Mouse (Mus musculus) embryonic facial prominence, embryonic 14.5 days (tissue): ENCODE data around the gene Krt10. TPM values are rescaled to one million over a fixed set of nuclear protein-coding genes. Genes with fewer than 3 reads are reported as not detected.

Experiments used
- ATAC-seq: fragments of 200-750 bp; cut with Nextera tagmentation; 2 replicates; pipeline ENCODE4 v1.8.0; 2017; ENCODE audit warnings: low read depth, moderate number of reproducible peaks, moderate TSS enrichment
- DNase-seq: peaks from one replicate; pipeline ENCODE4 v3.0.0-alpha.2; 2015; ENCODE audit warnings: low spot score
- H3K27ac ChIP-seq: fragments of 300-500 bp; sonication (generic); replicated peaks from 2 replicates; pipeline ENCODE4 v1.5.1; 2014; ENCODE audit warnings: low read depth, mild to moderate bottlenecking, low read length, moderate library complexity
- H3K27me3 ChIP-seq: fragments of 300-500 bp; sonication (generic); replicated peaks from 2 replicates; pipeline ENCODE4 v1.6.1; 2014; ENCODE audit warnings: low read length; ENCODE audit not compliant: control insufficient read depth, insufficient read depth
- H3K36me3 ChIP-seq: fragments of 300-500 bp; sonication (generic); 2 replicates; pipeline ENCODE4 v1.6.1; 2014; ENCODE audit warnings: low read length, mixed read lengths; ENCODE audit not compliant: control insufficient read depth, insufficient read depth
- H3K4me1 ChIP-seq: fragments of 300-500 bp; sonication (generic); 2 replicates; pipeline ENCODE4 v1.6.1; 2014; ENCODE audit warnings: antibody characterized with exemption, low read length; ENCODE audit not compliant: control insufficient read depth, insufficient read depth
- H3K4me2 ChIP-seq: fragments of 300-500 bp; sonication (generic); 2 replicates; pipeline ENCODE4 v1.6.1; 2014; ENCODE audit warnings: low read depth, mild to moderate bottlenecking, low read length, moderate library complexity, mixed read lengths
- H3K4me3 ChIP-seq: fragments of 300-500 bp; sonication (generic); 2 replicates; pipeline ENCODE4 v1.5.1; 2014; ENCODE audit warnings: low read depth, mild to moderate bottlenecking, low read length
- H3K9ac ChIP-seq: fragments of 300-500 bp; sonication (generic); 2 replicates; pipeline ENCODE4 v1.6.1; 2014; ENCODE audit warnings: low read depth, mild to moderate bottlenecking, low read length, moderate library complexity, mixed read lengths
- H3K9me3 ChIP-seq: fragments of 300-500 bp; sonication (generic); 2 replicates; pipeline ENCODE4 v1.6.1; 2016; ENCODE audit warnings: low read length; ENCODE audit not compliant: control insufficient read depth
- WGBS: fragments of 180-500 bp; shearing (Covaris S2); extraction: QIAGEN DNeasy Blood & Tissue Kit; methylation state at CpG from one replicate; pipeline ENCODE4 v1.1.7; 2014; 5-methylcytosine and 5-hydroxymethylcytosine counted together
- polyA plus RNA-seq: library from polyadenylated mRNA; unstranded; fragments of >200 nt; fragmentation: Nextera tagmentation; extraction: Ambion mirVana; gene quantifications from 2 replicates; pipeline ENCODE4 v1.2.1, GENCODE M21; 2014

Krt10 gene
- polyA plus RNA-seq = 76.8 and 167 TPM in 2 replicates

DNA sequence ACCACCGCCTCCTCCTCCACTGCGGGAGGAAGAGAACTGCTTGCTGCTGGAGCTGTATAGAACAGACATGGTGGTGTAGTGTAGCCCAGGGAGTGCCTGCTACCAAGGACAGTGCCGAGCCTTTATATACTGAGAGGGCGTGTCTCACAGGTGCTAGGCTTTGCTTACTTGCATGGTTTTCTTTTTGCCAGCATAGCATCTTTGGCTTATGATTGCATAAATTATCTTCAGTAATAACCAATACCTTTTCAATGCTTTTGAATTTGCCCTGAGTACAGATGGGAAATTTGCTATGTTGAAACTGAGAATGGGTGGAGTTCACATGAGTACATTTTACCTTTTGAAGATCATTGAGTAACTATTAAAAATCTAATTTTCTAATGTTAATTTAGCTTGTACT is at the start of gene Krt10:
Gene Krt10, minus strand, starts transcription at position 101 of the 400 bp plus-strand sequence.
- Histone ChIP-seq H3K36me3 (no peaks in the 10 kb centered on the region), H3K27ac (no peak within 1 kb of the TSS), H3K4me2 (no peak within 1 kb of the TSS), H3K27me3 (no peaks in the 10 kb centered on the region), H3K9me3 (no peaks in the 10 kb centered on the region), H3K4me3 (no peak within 1 kb of the TSS), H3K9ac (no peak within 1 kb of the TSS), H3K4me1 (no peaks in the 10 kb centered on the region)
- no peak for ATAC-seq
- no peak for DNase-seq
- 80% methylated on average over 4 of the region's 4 CpGs for WGBS

DNA sequence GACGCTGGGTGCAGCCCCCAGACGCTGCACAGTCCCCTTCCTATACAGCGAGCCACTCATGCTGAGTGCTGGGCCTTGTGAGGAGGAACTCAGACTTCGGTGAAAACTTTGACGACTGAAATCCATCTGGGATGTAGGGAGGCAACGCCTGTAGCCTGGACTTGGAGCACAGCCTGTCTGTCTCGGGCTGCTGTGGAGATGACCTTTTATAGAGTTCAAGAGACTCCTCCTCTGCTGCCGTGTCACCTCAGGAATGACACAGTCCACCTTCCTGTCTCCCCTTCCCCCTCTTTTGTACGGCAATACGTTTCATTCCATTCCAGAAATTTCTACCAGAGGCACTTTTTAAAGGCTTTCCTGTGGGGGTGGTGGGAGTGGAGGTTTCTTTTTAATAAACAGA is 48.8 kb upstream of the Krt10 start, which contains the start of gene Krt20:
Gene Krt20, minus strand, starts transcription at position 179 of the 400 bp plus-strand sequence.
- DNase-seq (no peak), ATAC-seq (no peak)
- H3K9ac ChIP-seq = no peak within 1 kb of the TSS
- no peaks in the 10 kb centered on the region for H3K36me3 ChIP-seq
- H3K27ac ChIP-seq = no peak within 1 kb of the TSS
- no peak within 1 kb of the TSS for H3K4me3 ChIP-seq
- H3K4me1 ChIP-seq = no peaks in the 10 kb centered on the region
- no peak within 1 kb of the TSS for H3K4me2 ChIP-seq
- no peaks in the 10 kb centered on the region for H3K27me3 ChIP-seq
- H3K9me3 ChIP-seq = no peaks in the 10 kb centered on the region
- WGBS = 27% methylated on average over 10 of the region's 10 CpGs

DNA sequence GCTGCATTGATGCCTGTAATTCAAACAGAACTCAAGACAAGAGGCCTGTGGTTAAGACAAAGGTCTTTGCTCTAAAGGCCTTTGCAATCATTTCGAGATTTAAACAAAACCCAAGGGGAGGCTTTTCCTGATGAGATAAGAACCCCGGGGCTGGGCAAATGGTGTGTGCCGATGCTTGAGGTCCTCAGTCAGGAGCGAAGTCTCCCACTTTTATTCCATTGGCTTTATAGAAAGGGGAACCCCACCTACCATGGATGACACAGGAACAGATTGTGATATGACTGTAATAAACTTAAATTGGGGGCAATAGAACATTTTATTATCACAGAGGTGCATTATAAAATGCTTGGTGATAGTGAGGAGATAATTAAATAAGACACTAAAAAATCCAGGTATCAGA is 47.5 kb upstream of the Krt10 start:
- Histone ChIP-seq H3K9ac (no peak overlapping the region), H3K36me3 (no peaks in the 10 kb centered on the region), H3K27ac (no peak overlapping the region), H3K4me3 (no peak overlapping the region), H3K27me3 (no peaks in the 10 kb centered on the region), H3K4me2 (no peak overlapping the region), H3K9me3 (no peaks in the 10 kb centered on the region), H3K4me1 (no peaks in the 10 kb centered on the region)
- no peak for DNase-seq
- ATAC-seq = no peak
- WGBS = 71% methylated on average over 4 of the region's 4 CpGs

DNA sequence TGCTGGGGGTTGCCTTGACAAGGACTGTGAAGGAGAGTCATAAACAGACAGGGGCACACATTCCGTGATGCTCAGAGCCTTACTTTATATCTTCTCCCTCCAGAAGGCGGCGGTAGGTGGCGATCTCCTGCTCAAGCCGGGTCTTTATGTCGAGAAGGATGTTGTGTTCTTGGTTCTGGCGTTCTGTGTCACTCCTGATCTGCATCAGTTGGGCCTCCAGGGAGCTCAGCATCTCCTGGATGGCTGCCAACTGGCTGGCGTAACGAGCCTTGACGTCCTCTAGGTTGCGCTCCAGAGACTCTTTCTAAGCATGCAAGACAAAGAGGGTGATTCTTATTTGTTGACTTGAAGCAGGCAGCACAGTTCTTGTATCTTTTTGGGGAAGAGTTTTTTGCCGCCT is 41.5 kb upstream of the Krt10 start:
- ATAC-seq (peak; percentile 26; the same call in 1 of the 2 replicates), DNase-seq (peak; percentile 71)
- no peak overlapping the region for H3K4me3 ChIP-seq
- no peak overlapping the region for H3K27ac ChIP-seq
- no peak overlapping the region for H3K9ac ChIP-seq
- H3K4me1 ChIP-seq = no peaks in the 10 kb centered on the region
- H3K27me3 ChIP-seq = no peaks in the 10 kb centered on the region
- H3K9me3 ChIP-seq = no peaks in the 10 kb centered on the region
- no peaks in the 10 kb centered on the region for H3K36me3 ChIP-seq
- H3K4me2 ChIP-seq = no peak overlapping the region
- WGBS = 46% methylated on average over 12 of the region's 12 CpGs

DNA sequence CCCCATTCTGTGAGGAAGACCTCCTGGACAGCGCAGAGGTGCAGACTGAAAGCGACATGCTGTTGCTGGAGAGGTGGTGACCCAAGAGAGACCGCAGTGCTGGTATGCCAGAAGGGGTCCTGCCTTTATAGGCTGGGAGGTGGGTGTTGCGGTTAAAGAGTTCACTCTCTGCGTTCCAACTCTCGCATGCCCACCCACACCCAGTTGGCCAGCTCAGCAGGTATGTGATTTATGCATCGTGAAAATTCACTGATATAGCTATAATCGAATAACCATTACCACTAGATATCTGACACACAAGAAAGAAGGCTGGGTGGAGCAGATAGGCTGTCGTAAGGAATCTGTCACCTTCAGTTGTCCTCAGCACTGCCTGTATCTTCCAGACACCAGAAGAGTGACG is 33.0 kb upstream of the Krt10 start, which contains the start of gene Krt12:
Gene Krt12, minus strand, starts transcription at position 101 of the 400 bp plus-strand sequence.
- 86% methylated on average over 10 of the region's 10 CpGs for WGBS
- no peak within 1 kb of the TSS for H3K4me2 ChIP-seq

DNA sequence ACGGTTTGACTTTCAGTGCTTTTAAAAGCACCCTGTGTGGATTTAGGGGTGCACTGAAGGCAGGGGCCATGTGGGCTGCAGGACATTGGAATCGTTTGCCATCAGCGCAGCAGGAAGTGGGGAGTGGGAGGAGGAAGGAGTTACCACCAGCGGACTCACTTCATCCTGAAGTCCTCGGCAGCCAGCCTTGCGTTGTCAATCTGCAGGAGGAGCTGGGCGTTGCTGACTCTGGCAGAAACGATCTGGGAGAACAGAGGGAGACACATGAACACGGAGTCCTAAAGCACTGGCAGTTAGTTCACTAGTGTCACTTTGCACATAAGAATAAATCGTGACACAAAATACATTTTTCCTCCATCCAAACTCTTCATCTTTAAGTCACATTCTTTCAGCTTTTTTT is 31.4 kb upstream of the Krt10 start:
- Histone ChIP-seq H3K9me3 (no peaks in the 10 kb centered on the region), H3K36me3 (no peaks in the 10 kb centered on the region), H3K4me1 (no peaks in the 10 kb centered on the region), H3K27ac (no peak overlapping the region), H3K4me2 (no peak overlapping the region), H3K9ac (no peak overlapping the region), H3K27me3 (no peaks in the 10 kb centered on the region), H3K4me3 (no peak overlapping the region)
- ATAC-seq = no peak
- WGBS = 40% methylated on average over 10 of the region's 10 CpGs
- no peak for DNase-seq

More for the DNA sequence above, 33.0 kb upstream of the Krt10 start, which contains the start of gene Krt12:
- H3K4me1 ChIP-seq = no peaks in the 10 kb centered on the region
- H3K36me3 ChIP-seq = no peaks in the 10 kb centered on the region
- no peak within 1 kb of the TSS for H3K4me3 ChIP-seq
- no peaks in the 10 kb centered on the region for H3K9me3 ChIP-seq
- ATAC-seq = no peak
- no peak within 1 kb of the TSS for H3K9ac ChIP-seq
- no peak within 1 kb of the TSS for H3K27ac ChIP-seq
- H3K27me3 ChIP-seq = no peaks in the 10 kb centered on the region
- no peak for DNase-seq

DNA sequence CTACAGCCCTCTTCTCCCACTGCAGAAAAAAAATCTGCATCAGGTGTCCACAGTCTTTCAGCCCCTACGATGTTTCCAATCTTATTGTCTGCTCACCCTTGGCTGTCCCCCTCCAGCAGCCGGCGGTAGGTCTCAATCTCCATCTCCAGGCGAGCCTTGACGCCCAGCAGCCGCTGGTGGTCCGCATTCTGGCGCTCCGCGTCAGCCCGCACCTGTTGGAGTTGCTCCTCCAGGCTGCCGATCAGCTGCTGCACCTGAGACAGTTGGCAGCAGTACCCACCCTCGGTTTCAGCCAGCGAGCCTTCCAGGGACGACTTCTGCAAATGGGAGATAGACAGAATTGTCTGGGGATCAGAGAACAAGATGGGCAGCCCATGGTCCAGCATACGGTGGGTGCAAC is 28.7 kb upstream of the Krt10 start:
- H3K4me3 ChIP-seq = no peak overlapping the region
- H3K9me3 ChIP-seq = no peaks in the 10 kb centered on the region
- no peak overlapping the region for H3K9ac ChIP-seq
- ATAC-seq = no peak
- no peaks in the 10 kb centered on the region for H3K27me3 ChIP-seq
- no peak overlapping the region for H3K4me2 ChIP-seq
- DNase-seq = no peak
- no peaks in the 10 kb centered on the region for H3K4me1 ChIP-seq
- no peaks in the 10 kb centered on the region for H3K36me3 ChIP-seq
- 74% methylated on average over 16 of the region's 16 CpGs for WGBS
- no peak overlapping the region for H3K27ac ChIP-seq

DNA sequence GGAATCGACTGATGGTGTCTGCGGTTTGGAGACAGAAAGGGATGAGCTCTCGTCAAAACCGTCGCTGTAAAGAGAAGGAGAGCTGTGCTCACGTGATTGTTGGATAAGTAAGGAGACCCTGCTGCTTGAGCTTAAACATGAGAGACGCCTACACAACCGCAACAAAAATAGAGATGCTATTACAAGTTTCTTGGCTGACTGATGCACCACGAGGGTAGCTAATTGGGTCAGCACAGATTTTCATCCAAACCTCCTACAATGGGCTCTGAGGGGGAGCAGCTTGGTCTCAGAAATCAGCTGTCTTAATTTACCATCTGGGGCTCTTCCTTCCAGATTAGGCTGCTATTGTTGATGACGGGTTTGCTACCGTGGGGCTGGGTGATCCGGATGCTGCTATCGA is 27.7 kb upstream of the Krt10 start:
- Histone ChIP-seq H3K4me2 (no peak overlapping the region), H3K4me3 (no peak overlapping the region), H3K27ac (no peak overlapping the region), H3K27me3 (no peaks in the 10 kb centered on the region), H3K9ac (no peak overlapping the region), H3K9me3 (no peaks in the 10 kb centered on the region), H3K36me3 (no peaks in the 10 kb centered on the region), H3K4me1 (no peaks in the 10 kb centered on the region)
- DNase-seq = no peak
- no peak for ATAC-seq
- WGBS = 86% methylated on average over 13 of the region's 13 CpGs

DNA sequence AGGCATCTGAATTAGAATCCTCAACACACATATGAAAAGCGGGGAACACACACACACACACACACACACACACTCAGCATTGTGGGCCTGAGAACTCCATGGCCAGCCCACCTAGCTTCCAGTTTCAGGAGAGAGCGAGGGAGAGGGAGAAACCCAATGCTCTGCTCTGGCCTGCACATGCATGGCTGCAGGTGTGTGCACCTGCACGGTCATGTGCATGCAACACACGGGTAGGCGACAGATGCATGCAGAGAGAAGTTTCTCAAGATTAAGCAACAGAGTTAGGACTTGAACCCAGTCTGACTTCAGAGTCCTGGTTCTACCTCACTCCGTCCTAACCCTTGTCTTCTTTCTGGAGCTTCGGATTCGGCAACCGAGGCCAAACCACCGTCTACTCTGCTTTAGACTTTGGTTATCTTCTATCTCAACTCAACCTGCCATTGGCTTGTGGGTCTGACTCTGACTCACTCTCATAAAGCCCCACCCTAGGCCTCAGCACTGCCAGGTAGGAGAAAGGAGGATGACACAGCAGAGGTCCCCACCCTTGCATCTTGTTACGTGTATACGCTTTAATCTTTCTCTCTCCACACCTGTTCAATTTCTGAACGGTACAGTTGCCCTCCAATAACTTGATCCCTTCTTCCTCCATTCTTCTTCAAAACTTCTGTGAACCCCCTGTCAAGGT is 25.4 kb upstream of the Krt10 start:
- Histone ChIP-seq H3K4me1 (no peaks in the 10 kb centered on the region), H3K4me2 (no peak overlapping the region), H3K4me3 (no peak overlapping the region), H3K27me3 (no peaks in the 10 kb centered on the region), H3K9me3 (no peaks in the 10 kb centered on the region), H3K36me3 (no peaks in the 10 kb centered on the region), H3K27ac (no peak overlapping the region), H3K9ac (no peak overlapping the region)
- WGBS = 92% methylated on average over 13 of the region's 13 CpGs
- ATAC-seq (no peak), DNase-seq (no peak)
